Mouse (Mus musculus): ENCODE results near the gene Ehbp1. TPM values are rescaled to one million over a fixed set of nuclear protein-coding genes. Genes with fewer than 3 reads are reported as not detected.

The Ehbp1 gene
- polyA plus RNA-seq, 1 experiment = 38.7 TPM

- Histone ChIP-seq H3K4me3 (ENCODE audit: insufficient read depth, low read length) (no peak overlapping the region), H3K4me1 (ENCODE audit: control insufficient read depth, insufficient read depth, low read length) (peaks cover under 1% of the 10 kb centered on the region), H3K27ac (ENCODE audit: insufficient read depth, low read length) (no peak overlapping the region)
- TF ChIP-seq CTCF (IDR thresholded peaks at IDR 0.05; ENCODE audit: borderline replicate concordance, insufficient read depth, low read length) (no peak), POLR2A (IDR thresholded peaks at IDR 0.05; ENCODE audit: low read depth, low read length) (no peak)
Measured at GRCm38 (mm10) chr11:22181530-22182501, 160.3 kb downstream of the Ehbp1 start.

- no peaks in the 10 kb centered on the region for H3K4me1 ChIP-seq (ENCODE audit: control insufficient read depth, insufficient read depth, low read length)
- no peak overlapping the region for H3K27ac ChIP-seq (ENCODE audit: insufficient read depth, low read length)
- no peak for TF ChIP-seq CTCF (IDR thresholded peaks at IDR 0.05; ENCODE audit: borderline replicate concordance, insufficient read depth, low read length)
- no peak for TF ChIP-seq POLR2A (IDR thresholded peaks at IDR 0.05; ENCODE audit: low read depth, low read length)
- no peak overlapping the region for H3K4me3 ChIP-seq (ENCODE audit: insufficient read depth, low read length)
Measured at GRCm38 (mm10) chr11:22180146-22180545, 161.9 kb downstream of the Ehbp1 start.

GRCm38 (mm10) chr11:22178569-22178968 lies 163.5 kb downstream of the Ehbp1 start:
- Histone ChIP-seq H3K4me1 (ENCODE audit: control insufficient read depth, insufficient read depth, low read length) (no peaks in the 10 kb centered on the region), H3K4me3 (ENCODE audit: insufficient read depth, low read length) (no peak overlapping the region), H3K27ac (ENCODE audit: insufficient read depth, low read length) (no peak overlapping the region)
- TF ChIP-seq CTCF (IDR thresholded peaks at IDR 0.05; ENCODE audit: borderline replicate concordance, insufficient read depth, low read length) (no peak), POLR2A (IDR thresholded peaks at IDR 0.05; ENCODE audit: low read depth, low read length) (no peak)

- Histone ChIP-seq H3K27ac (ENCODE audit: insufficient read depth, low read length) (no peak overlapping the region), H3K4me1 (ENCODE audit: control insufficient read depth, insufficient read depth, low read length) (no peaks in the 10 kb centered on the region), H3K4me3 (ENCODE audit: insufficient read depth, low read length) (no peak overlapping the region)
- TF ChIP-seq POLR2A (IDR thresholded peaks at IDR 0.05; ENCODE audit: low read depth, low read length) (no peak), CTCF (IDR thresholded peaks at IDR 0.05; ENCODE audit: borderline replicate concordance, insufficient read depth, low read length) (no peak)
Measured at GRCm38 (mm10) chr11:22174311-22174710, 167.8 kb downstream of the Ehbp1 start.

- no peak overlapping the region for H3K4me3 ChIP-seq (ENCODE audit: insufficient read depth, low read length)
- no peaks in the 10 kb centered on the region for H3K4me1 ChIP-seq (ENCODE audit: control insufficient read depth, insufficient read depth, low read length)
- no peak overlapping the region for H3K27ac ChIP-seq (ENCODE audit: insufficient read depth, low read length)
- TF ChIP-seq CTCF (IDR thresholded peaks at IDR 0.05; ENCODE audit: borderline replicate concordance, insufficient read depth, low read length) = no peak
- TF ChIP-seq POLR2A (IDR thresholded peaks at IDR 0.05; ENCODE audit: low read depth, low read length) = no peak
Measured at GRCm38 (mm10) chr11:22170962-22171638, 171.0 kb downstream of the Ehbp1 start.

GRCm38 (mm10) chr11:22157882-22158281 lies 184.2 kb downstream of the Ehbp1 start:
- Histone ChIP-seq H3K27ac (ENCODE audit: insufficient read depth, low read length) (no peak overlapping the region), H3K4me3 (ENCODE audit: insufficient read depth, low read length) (no peak overlapping the region), H3K4me1 (ENCODE audit: control insufficient read depth, insufficient read depth, low read length) (peaks cover 12% of the 10 kb centered on the region)
- TF ChIP-seq POLR2A (IDR thresholded peaks at IDR 0.05; ENCODE audit: low read depth, low read length) (no peak), CTCF (IDR thresholded peaks at IDR 0.05; ENCODE audit: borderline replicate concordance, insufficient read depth, low read length) (no peak)

GRCm38 (mm10) chr11:22156182-22156581 lies 185.9 kb downstream of the Ehbp1 start:
- peaks cover 12% of the 10 kb centered on the region for H3K4me1 ChIP-seq (ENCODE audit: control insufficient read depth, insufficient read depth, low read length)
- TF ChIP-seq POLR2A (IDR thresholded peaks at IDR 0.05; ENCODE audit: low read depth, low read length) (no peak), CTCF (IDR thresholded peaks at IDR 0.05; ENCODE audit: borderline replicate concordance, insufficient read depth, low read length) (no peak)
- H3K4me3 ChIP-seq (ENCODE audit: insufficient read depth, low read length) = no peak overlapping the region
- H3K27ac ChIP-seq (ENCODE audit: insufficient read depth, low read length) = no peak overlapping the region

- Histone ChIP-seq H3K4me3 (ENCODE audit: insufficient read depth, low read length) (no peak overlapping the region), H3K27ac (ENCODE audit: insufficient read depth, low read length) (no peak overlapping the region), H3K4me1 (ENCODE audit: control insufficient read depth, insufficient read depth, low read length) (peaks cover 12% of the 10 kb centered on the region)
- TF ChIP-seq CTCF (IDR thresholded peaks at IDR 0.05; ENCODE audit: borderline replicate concordance, insufficient read depth, low read length) (no peak), POLR2A (IDR thresholded peaks at IDR 0.05; ENCODE audit: low read depth, low read length) (no peak)
Measured at GRCm38 (mm10) chr11:22155366-22156095, 186.6 kb downstream of the Ehbp1 start.

GRCm38 (mm10) chr11:22154501-22155294 lies 187.4 kb downstream of the Ehbp1 start:
- Histone ChIP-seq H3K4me3 (ENCODE audit: insufficient read depth, low read length) (no peak overlapping the region), H3K4me1 (ENCODE audit: control insufficient read depth, insufficient read depth, low read length) (peaks cover 12% of the 10 kb centered on the region), H3K27ac (ENCODE audit: insufficient read depth, low read length) (peak overlapping the region; percentile 30; the same call in 1 of the 2 replicates)
- no peak for TF ChIP-seq CTCF (IDR thresholded peaks at IDR 0.05; ENCODE audit: borderline replicate concordance, insufficient read depth, low read length)
- TF ChIP-seq POLR2A (IDR thresholded peaks at IDR 0.05; ENCODE audit: low read depth, low read length) = no peak
